Mouse (Mus musculus): ENCODE results near the gene Exoc2.
A peak's percentile ranks its signal among the peaks of the same experiment; 100 is the strongest.

Exoc2 gene

GRCm38 (mm10) chr13:30814256-30814655, 159.6 kb downstream of the Exoc2 start:
- no peak for DNase-seq

GRCm38 (mm10) chr13:30813464-30813863, 160.4 kb downstream of the Exoc2 start:
- DNase-seq: no peak

GRCm38 (mm10) chr13:30809240-30809639, 164.7 kb downstream of the Exoc2 start:
- DNase-seq: no peak

GRCm38 (mm10) chr13:30802336-30802955, 171.4 kb downstream of the Exoc2 start:
- DNase-seq: no peak

GRCm38 (mm10) chr13:30801886-30802285, 172.0 kb downstream of the Exoc2 start:
- DNase-seq: no peak

- no peak for DNase-seq
These were observed 177.9 kb downstream of the Exoc2 start for GRCm38 (mm10) chr13:30795960-30796359.

- no peak for DNase-seq
These were observed 180.3 kb downstream of the Exoc2 start for GRCm38 (mm10) chr13:30793616-30794015.

- no peak for DNase-seq
These were observed 180.7 kb downstream of the Exoc2 start for GRCm38 (mm10) chr13:30793196-30793595.

GRCm38 (mm10) chr13:30792741-30793140, 181.2 kb downstream of the Exoc2 start:
- no peak for DNase-seq

- no peak for DNase-seq
These were observed 181.6 kb downstream of the Exoc2 start for GRCm38 (mm10) chr13:30792308-30792707.

GRCm38 (mm10) chr13:30790016-30790415, 183.9 kb downstream of the Exoc2 start:
- DNase-seq: no peak

- DNase-seq: no peak
These were observed 185.5 kb downstream of the Exoc2 start for GRCm38 (mm10) chr13:30788421-30788820.

- no peak for DNase-seq
These were observed 185.9 kb downstream of the Exoc2 start for GRCm38 (mm10) chr13:30787960-30788359.

- no peak for DNase-seq
These were observed 186.3 kb downstream of the Exoc2 start for GRCm38 (mm10) chr13:30787556-30787955.

- DNase-seq: no peak
These were observed 186.9 kb downstream of the Exoc2 start for GRCm38 (mm10) chr13:30787036-30787320.

- DNase-seq: no peak
These were observed 187.5 kb downstream of the Exoc2 start for GRCm38 (mm10) chr13:30786235-30787035.

- peak in 1 of 2 experiments; percentile 9 for DNase-seq
These were observed 188.4 kb downstream of the Exoc2 start for GRCm38 (mm10) chr13:30785423-30786040.

GRCm38 (mm10) chr13:30782419-30782818, 191.5 kb downstream of the Exoc2 start:
- no peak for DNase-seq

GRCm38 (mm10) chr13:30781905-30782304, 192.0 kb downstream of the Exoc2 start:
- no peak for DNase-seq

- no peak for DNase-seq
These were observed 196.2 kb downstream of the Exoc2 start for GRCm38 (mm10) chr13:30777678-30778179.

- no peak for DNase-seq
These were observed 197.9 kb downstream of the Exoc2 start for GRCm38 (mm10) chr13:30776021-30776420.

- no peak for DNase-seq
These were observed 206.3 kb downstream of the Exoc2 start for GRCm38 (mm10) chr13:30767477-30768127.
